Mouse (Mus musculus): ENCODE results near the gene Spock2.

GRCm38 (mm10) chr10:60062173-60062572, 43.8 kb upstream of the Spock2 start:
- TF ChIP-seq EP300 (IDR thresholded peaks at IDR 0.05; ENCODE audit: low read depth) (no peak), CTCF (IDR thresholded peaks at IDR 0.05; ENCODE audit: low read depth) (no peak)
